Mouse (Mus musculus): ENCODE results near the gene Vkorc1. TPM values are rescaled to one million over a fixed set of nuclear protein-coding genes. Genes with fewer than 3 reads are reported as not detected.

The Vkorc1 gene
- polyA plus RNA-seq, 1 experiment from 2014 or later = 203 TPM

GRCm38 (mm10) chr7:127870136-127870821, 25.1 kb downstream of the Vkorc1 start:
- H3K27me3 ChIP-seq (replicated peaks) = no peaks in the 10 kb centered on the region
- H3K36me3 ChIP-seq = peaks cover 22% of the 10 kb centered on the region
- H3K4me1 ChIP-seq (replicated peaks) = peaks cover 20% of the 10 kb centered on the region; the same call in 1 of the 2 replicates
- H3K9me3 ChIP-seq = no peaks in the 10 kb centered on the region
- H3K9ac ChIP-seq = no peak overlapping the region
- no peak overlapping the region for H3K4me3 ChIP-seq (replicated peaks)
- 80% methylated on average over 5 of the region's 5 CpGs for WGBS
- H3K27ac ChIP-seq = no peak overlapping the region
- no peak for ATAC-seq
- no peak overlapping the region for H3K4me2 ChIP-seq (replicated peaks)

GRCm38 (mm10) chr7:127869149-127869810, 26.1 kb downstream of the Vkorc1 start:
- H3K4me1 ChIP-seq (replicated peaks) = peaks cover 16% of the 10 kb centered on the region; the same call in 1 of the 2 replicates
- no peaks in the 10 kb centered on the region for H3K9me3 ChIP-seq
- no peak overlapping the region for H3K4me2 ChIP-seq (replicated peaks)
- ATAC-seq = peak; percentile 59
- H3K27me3 ChIP-seq (replicated peaks) = no peaks in the 10 kb centered on the region
- WGBS = 55% methylated on average over 3 of the region's 3 CpGs
- no peak overlapping the region for H3K9ac ChIP-seq
- H3K4me3 ChIP-seq (replicated peaks) = no peak overlapping the region
- H3K27ac ChIP-seq = peak overlapping the region; percentile 13; the same call in 1 of the 2 replicates
- peaks cover 22% of the 10 kb centered on the region for H3K36me3 ChIP-seq

DNA sequence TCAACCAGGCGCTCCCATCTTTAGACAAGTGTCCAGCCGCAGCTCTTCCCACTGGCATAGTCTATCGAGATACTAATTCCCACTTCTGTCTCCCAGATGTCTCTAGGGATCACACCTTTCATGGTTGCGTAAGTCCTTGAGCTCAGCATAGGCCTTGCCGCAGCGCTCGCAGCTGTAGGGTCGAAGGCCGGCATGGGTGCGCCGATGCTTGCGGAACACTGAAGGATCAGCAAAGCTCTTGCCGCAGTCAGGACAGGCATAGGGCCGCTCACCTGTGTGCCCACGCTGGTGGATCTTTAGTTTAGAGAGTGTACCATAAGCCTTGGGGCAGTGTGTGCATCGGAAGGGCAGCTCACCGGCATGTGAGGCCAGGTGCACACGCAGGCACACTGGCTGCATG, 27.8 kb downstream of the Vkorc1 start:
- H3K4me2 ChIP-seq (replicated peaks) = no peak overlapping the region
- no peaks in the 10 kb centered on the region for H3K27me3 ChIP-seq (replicated peaks)
- H3K4me1 ChIP-seq (replicated peaks) = peaks cover 7% of the 10 kb centered on the region; the same call in 1 of the 2 replicates
- no peak overlapping the region for H3K4me3 ChIP-seq (replicated peaks)
- ATAC-seq = no peak
- H3K36me3 ChIP-seq = peaks cover 22% of the 10 kb centered on the region
- H3K9me3 ChIP-seq = no peaks in the 10 kb centered on the region
- 96% methylated on average over 18 of the region's 18 CpGs for WGBS
- H3K9ac ChIP-seq = no peak overlapping the region
- H3K27ac ChIP-seq = no peak overlapping the region

- Histone ChIP-seq H3K4me1 (replicated peaks) (peaks cover 7% of the 10 kb centered on the region; the same call in 1 of the 2 replicates), H3K27me3 (replicated peaks) (no peaks in the 10 kb centered on the region), H3K4me2 (replicated peaks) (no peak overlapping the region), H3K36me3 (peaks cover 22% of the 10 kb centered on the region), H3K4me3 (replicated peaks) (no peak overlapping the region), H3K9me3 (no peaks in the 10 kb centered on the region), H3K27ac (no peak overlapping the region), H3K9ac (no peak overlapping the region)
- ATAC-seq = no peak
- 98% methylated on average over 12 of the region's 12 CpGs for WGBS
These were observed 29.0 kb downstream of the Vkorc1 start for GRCm38 (mm10) chr7:127866434-127866833.

- Histone ChIP-seq H3K27ac (no peak overlapping the region), H3K36me3 (no peaks in the 10 kb centered on the region), H3K4me2 (replicated peaks) (no peak overlapping the region), H3K4me3 (replicated peaks) (no peak overlapping the region), H3K9me3 (no peaks in the 10 kb centered on the region), H3K9ac (no peak overlapping the region), H3K4me1 (replicated peaks) (no peaks in the 10 kb centered on the region), H3K27me3 (replicated peaks) (no peaks in the 10 kb centered on the region)
- WGBS = 90% methylated on average over 6 of the region's 6 CpGs
- ATAC-seq = no peak
These were observed 37.2 kb downstream of the Vkorc1 start for GRCm38 (mm10) chr7:127858258-127858657.

DNA sequence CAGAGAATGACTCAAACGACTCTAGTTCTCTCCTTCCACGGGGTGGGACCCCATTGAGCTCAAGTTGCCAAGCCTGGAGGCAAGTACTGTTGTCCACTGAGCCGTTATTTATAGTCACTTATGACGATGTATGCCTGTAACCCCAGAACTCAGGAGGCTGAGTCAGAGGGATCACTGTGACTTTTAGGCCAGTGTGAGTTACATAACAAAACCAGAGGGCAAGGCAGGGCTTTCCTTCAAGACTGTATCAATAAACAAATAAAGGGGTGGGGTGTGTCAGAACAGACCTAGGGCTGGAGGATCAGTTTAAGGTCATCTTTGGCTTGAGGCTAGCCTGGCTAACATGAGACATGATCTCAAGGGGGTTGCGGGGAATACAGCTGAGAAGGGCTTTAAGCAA, 44.5 kb downstream of the Vkorc1 start:
- H3K36me3 ChIP-seq = peaks cover 4% of the 10 kb centered on the region
- no peak overlapping the region for H3K4me2 ChIP-seq (replicated peaks)
- WGBS = 68% methylated on average over 5 of the region's 5 CpGs
- no peaks in the 10 kb centered on the region for H3K27me3 ChIP-seq (replicated peaks)
- no peaks in the 10 kb centered on the region for H3K4me1 ChIP-seq (replicated peaks)
- ATAC-seq = no peak
- H3K9ac ChIP-seq = no peak overlapping the region
- no peak overlapping the region for H3K4me3 ChIP-seq (replicated peaks)
- H3K9me3 ChIP-seq = no peaks in the 10 kb centered on the region
- no peak overlapping the region for H3K27ac ChIP-seq

GRCm38 (mm10) chr7:127849973-127850875, 45.2 kb downstream of the Vkorc1 start:
- Histone ChIP-seq H3K27me3 (replicated peaks) (no peaks in the 10 kb centered on the region), H3K36me3 (peaks cover 4% of the 10 kb centered on the region), H3K4me1 (replicated peaks) (no peaks in the 10 kb centered on the region), H3K4me2 (replicated peaks) (no peak overlapping the region), H3K9ac (no peak overlapping the region), H3K9me3 (no peaks in the 10 kb centered on the region), H3K4me3 (replicated peaks) (no peak overlapping the region), H3K27ac (no peak overlapping the region)
- 70% methylated on average over 6 of the region's 6 CpGs for WGBS
- no peak for ATAC-seq

Other genes starting within 250 kb of the Vkorc1 start
- gene Bcl7c, start 186.7 kb downstream of the Vkorc1 start, polyA plus RNA-seq (2015; fragmentation: Nextera tagmentation; extraction: Ambion mirVana) = 48.1 and 52.8 TPM in 2 replicates
- 9.4 and 10.5 TPM in 2 replicates for gene Ctf1, start 182.9 kb downstream of the Vkorc1 start, polyA plus RNA-seq (2015; fragmentation: Nextera tagmentation; extraction: Ambion mirVana)
- 0.13 and 0.29 TPM in 2 replicates for gene Ctf2, start 163.5 kb downstream of the Vkorc1 start, polyA plus RNA-seq (2015; fragmentation: Nextera tagmentation; extraction: Ambion mirVana)
- 3.2 and 4.3 TPM in 2 replicates for gene Fbxl19, start 151.1 kb downstream of the Vkorc1 start, polyA plus RNA-seq (2015; fragmentation: Nextera tagmentation; extraction: Ambion mirVana)
- 22.9 and 25.5 TPM in 2 replicates for gene Orai3, start 125.8 kb downstream of the Vkorc1 start, polyA plus RNA-seq (2015; fragmentation: Nextera tagmentation; extraction: Ambion mirVana)
- 15.2 and 17.4 TPM in 2 replicates for gene Setd1a, start 118.9 kb downstream of the Vkorc1 start, polyA plus RNA-seq (2015; fragmentation: Nextera tagmentation; extraction: Ambion mirVana)
- not detected in 2 replicates for gene Gm49388, start 110.0 kb downstream of the Vkorc1 start, polyA plus RNA-seq (2015; fragmentation: Nextera tagmentation; extraction: Ambion mirVana)
- gene Hsd3b7, start 95.0 kb downstream of the Vkorc1 start, polyA plus RNA-seq (2015; fragmentation: Nextera tagmentation; extraction: Ambion mirVana) = 28.0 and 31.2 TPM in 2 replicates
- 40.6 and 40.7 TPM in 2 replicates for gene Stx4a, start 71.3 kb downstream of the Vkorc1 start, polyA plus RNA-seq (2015; fragmentation: Nextera tagmentation; extraction: Ambion mirVana)
- gene Stx1b, start 71.1 kb downstream of the Vkorc1 start, polyA plus RNA-seq (2015; fragmentation: Nextera tagmentation; extraction: Ambion mirVana) = 3.2 and 3.4 TPM in 2 replicates
- gene Zfp646, start 19.4 kb downstream of the Vkorc1 start, polyA plus RNA-seq (2015; fragmentation: Nextera tagmentation; extraction: Ambion mirVana) = 8.6 and 9.6 TPM in 2 replicates
- 15.5 and 15.6 TPM in 2 replicates for gene Zfp668, start 18.8 kb downstream of the Vkorc1 start, polyA plus RNA-seq (2015; fragmentation: Nextera tagmentation; extraction: Ambion mirVana)
- gene Prss53, start 4.6 kb downstream of the Vkorc1 start, polyA plus RNA-seq (2015; fragmentation: Nextera tagmentation; extraction: Ambion mirVana) = 1.7 and 2.3 TPM in 2 replicates
- gene Gm21974, start 163 bp downstream of the Vkorc1 start, polyA plus RNA-seq (2015; fragmentation: Nextera tagmentation; extraction: Ambion mirVana) = not detected in 2 replicates
- 158 and 180 TPM in 2 replicates for gene Bckdk, start 8.5 kb upstream of the Vkorc1 start, polyA plus RNA-seq (2015; fragmentation: Nextera tagmentation; extraction: Ambion mirVana)
- gene Kat8, start 16.9 kb upstream of the Vkorc1 start, polyA plus RNA-seq (2015; fragmentation: Nextera tagmentation; extraction: Ambion mirVana) = 31.7 and 32.3 TPM in 2 replicates
- 58.5 and 67.5 TPM in 2 replicates for gene Prss8, start 34.5 kb upstream of the Vkorc1 start, polyA plus RNA-seq (2015; fragmentation: Nextera tagmentation; extraction: Ambion mirVana)
- gene Prss36, start 51.1 kb upstream of the Vkorc1 start, polyA plus RNA-seq (2015; fragmentation: Nextera tagmentation; extraction: Ambion mirVana) = 8.2 and 9.6 TPM in 2 replicates
- gene Fus, start 71.8 kb upstream of the Vkorc1 start, polyA plus RNA-seq (2015; fragmentation: Nextera tagmentation; extraction: Ambion mirVana) = 306 and 315 TPM in 2 replicates
- 418 and 480 TPM in 2 replicates for gene Pycard, start 98.2 kb upstream of the Vkorc1 start, polyA plus RNA-seq (2015; fragmentation: Nextera tagmentation; extraction: Ambion mirVana)
- 0.19 and 0.53 TPM in 2 replicates for gene Trim72, start 108.3 kb upstream of the Vkorc1 start, polyA plus RNA-seq (2015; fragmentation: Nextera tagmentation; extraction: Ambion mirVana)
- gene Itgam, start 167.0 kb upstream of the Vkorc1 start, polyA plus RNA-seq (2015; fragmentation: Nextera tagmentation; extraction: Ambion mirVana) = 2.1 TPM in 2 replicates
- gene Gm49368, start 167.1 kb upstream of the Vkorc1 start, polyA plus RNA-seq (2015; fragmentation: Nextera tagmentation; extraction: Ambion mirVana) = not detected in 2 replicates
- 0.58 and 0.59 TPM in 2 replicates for gene Itgax, start 233.9 kb upstream of the Vkorc1 start, polyA plus RNA-seq (2015; fragmentation: Nextera tagmentation; extraction: Ambion mirVana)

All from intestine, embryonic 15.5 days (tissue).